Mouse (Mus musculus) testis, adult 2 months (tissue): ENCODE measurements around the gene Ppp1r15a.

Source experiments
- CTCF ChIP-seq: fragments of 200-500 bp; IDR thresholded peaks from 2 replicates; pipeline ENCODE4 v1.5.1; 2012; ENCODE audit warnings: low read depth, mild to moderate bottlenecking, inconsistent platforms, low read length, moderate library complexity; ENCODE audit not compliant: control insufficient read depth, insufficient read depth, insufficient replicate concordance
- POLR2A ChIP-seq: fragments of 200-500 bp; IDR thresholded peaks from 2 replicates; pipeline ENCODE4 v1.6.1; 2012; ENCODE audit warnings: low read depth, mild to moderate bottlenecking, inconsistent platforms, low read length, moderate library complexity; ENCODE audit not compliant: control insufficient read depth

- TF ChIP-seq CTCF, result no peak
- TF ChIP-seq POLR2A, result no peak
Observed at GRCm38 (mm10) chr7:45498427-45498826, 27.6 kb downstream of the Ppp1r15a start.
